Mouse (Mus musculus): ENCODE results near the gene Hemk1. TPM values are rescaled to one million over a fixed set of nuclear protein-coding genes. Genes with fewer than 3 reads are reported as not detected.

Hemk1 gene
- polyA plus RNA-seq, 1 experiment = 22.0 TPM

- Histone ChIP-seq H3K4me3 (ENCODE audit: control insufficient read depth, low read depth, low read length) (no peak overlapping the region), H3K36me3 (ENCODE audit: control insufficient read depth, insufficient read depth, low read length) (no peaks in the 10 kb centered on the region), H3K4me1 (ENCODE audit: control insufficient read depth, insufficient read depth, low read length) (peaks cover 15% of the 10 kb centered on the region), H3K27ac (ENCODE audit: control insufficient read depth, insufficient read depth, low read depth, low read length) (no peak overlapping the region), H3K27me3 (ENCODE audit: control insufficient read depth, insufficient read depth, low read length) (no peaks in the 10 kb centered on the region)
- TF ChIP-seq POLR2A (IDR thresholded peaks at IDR 0.05; ENCODE audit: control insufficient read depth, low read depth, low read length) = no peak
- TF ChIP-seq CTCF (IDR thresholded peaks at IDR 0.05; ENCODE audit: control insufficient read depth, insufficient read depth, insufficient replicate concordance, low read depth, low read length) = peak; percentile 60; the same call in 1 of the 2 replicates
Measured at GRCm38 (mm10) chr9:107294249-107294648, 43.9 kb downstream of the Hemk1 start.

DNA sequence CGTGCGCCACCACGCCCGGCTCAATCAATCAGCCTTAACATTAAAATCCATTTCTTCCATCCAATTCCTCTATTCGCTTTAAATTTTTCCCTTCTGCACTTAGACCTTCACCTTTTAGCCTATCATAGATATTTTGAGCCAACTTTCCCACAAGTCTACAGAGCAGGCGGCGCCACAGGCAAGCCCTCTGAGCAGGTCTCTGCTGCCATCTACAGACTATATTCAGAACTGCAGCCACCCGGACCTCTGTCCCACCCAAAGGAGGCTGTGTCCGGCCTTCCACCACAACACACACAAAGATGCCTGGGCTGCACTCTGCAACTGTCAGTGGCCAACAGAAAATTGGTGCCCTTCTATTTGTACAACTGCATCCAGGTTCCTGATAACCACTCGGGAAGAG, 47.3 kb downstream of the Hemk1 start:
- H3K27me3 ChIP-seq (ENCODE audit: control insufficient read depth, insufficient read depth, low read length) = no peaks in the 10 kb centered on the region
- no peak overlapping the region for H3K4me3 ChIP-seq (ENCODE audit: control insufficient read depth, low read depth, low read length)
- no peak overlapping the region for H3K27ac ChIP-seq (ENCODE audit: control insufficient read depth, insufficient read depth, low read depth, low read length)
- H3K4me1 ChIP-seq (ENCODE audit: control insufficient read depth, insufficient read depth, low read length) = peaks cover 3% of the 10 kb centered on the region; the same call in 1 of the 2 replicates
- no peaks in the 10 kb centered on the region for H3K36me3 ChIP-seq (ENCODE audit: control insufficient read depth, insufficient read depth, low read length)
- TF ChIP-seq POLR2A (IDR thresholded peaks at IDR 0.05; ENCODE audit: control insufficient read depth, low read depth, low read length) (no peak), CTCF (IDR thresholded peaks at IDR 0.05; ENCODE audit: control insufficient read depth, insufficient read depth, insufficient replicate concordance, low read depth, low read length) (peak; percentile 95)

- Histone ChIP-seq H3K27me3 (ENCODE audit: control insufficient read depth, insufficient read depth, low read length) (no peaks in the 10 kb centered on the region), H3K36me3 (ENCODE audit: control insufficient read depth, insufficient read depth, low read length) (no peaks in the 10 kb centered on the region), H3K4me3 (ENCODE audit: control insufficient read depth, low read depth, low read length) (peak within 1 kb of the TSS; percentile 73), H3K4me1 (ENCODE audit: control insufficient read depth, insufficient read depth, low read length) (peaks cover 3% of the 10 kb centered on the region; the same call in 1 of the 2 replicates), H3K27ac (ENCODE audit: control insufficient read depth, insufficient read depth, low read depth, low read length) (no peak within 1 kb of the TSS)
- TF ChIP-seq CTCF (IDR thresholded peaks at IDR 0.05; ENCODE audit: control insufficient read depth, insufficient read depth, insufficient replicate concordance, low read depth, low read length) = no peak
- no peak for TF ChIP-seq POLR2A (IDR thresholded peaks at IDR 0.05; ENCODE audit: control insufficient read depth, low read depth, low read length)
Measured at GRCm38 (mm10) chr9:107289211-107290076, 48.7 kb downstream of the Hemk1 start, which contains the start of gene Mapkapk3. Gene Mapkapk3, minus strand, starts transcription at chr9:107289877.

DNA sequence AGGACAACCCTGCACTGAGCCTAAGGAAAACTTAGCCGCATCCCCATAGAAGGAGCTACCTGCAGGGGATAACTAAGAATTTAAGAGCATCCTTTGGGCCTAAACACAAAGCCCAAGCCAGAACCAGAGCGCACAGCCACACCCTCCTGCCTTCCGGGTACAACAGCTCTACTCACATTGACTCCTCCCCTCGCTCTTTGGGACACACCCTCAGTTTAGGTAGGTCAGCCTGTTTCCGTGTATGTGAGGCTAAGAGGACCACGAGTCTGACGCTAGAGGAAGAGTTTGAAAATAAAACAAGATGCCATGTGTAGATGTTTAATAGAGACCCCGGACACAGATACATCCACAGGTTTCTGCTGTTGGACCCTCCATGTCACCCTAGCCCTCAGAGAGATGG, 49.4 kb downstream of the Hemk1 start:
- Histone ChIP-seq H3K4me1 (ENCODE audit: control insufficient read depth, insufficient read depth, low read length) (peaks cover 3% of the 10 kb centered on the region; the same call in 1 of the 2 replicates), H3K36me3 (ENCODE audit: control insufficient read depth, insufficient read depth, low read length) (no peaks in the 10 kb centered on the region), H3K27me3 (ENCODE audit: control insufficient read depth, insufficient read depth, low read length) (no peaks in the 10 kb centered on the region), H3K4me3 (ENCODE audit: control insufficient read depth, low read depth, low read length) (peak overlapping the region; percentile 73), H3K27ac (ENCODE audit: control insufficient read depth, insufficient read depth, low read depth, low read length) (no peak overlapping the region)
- TF ChIP-seq CTCF (IDR thresholded peaks at IDR 0.05; ENCODE audit: control insufficient read depth, insufficient read depth, insufficient replicate concordance, low read depth, low read length) = no peak
- TF ChIP-seq POLR2A (IDR thresholded peaks at IDR 0.05; ENCODE audit: control insufficient read depth, low read depth, low read length) = no peak

DNA sequence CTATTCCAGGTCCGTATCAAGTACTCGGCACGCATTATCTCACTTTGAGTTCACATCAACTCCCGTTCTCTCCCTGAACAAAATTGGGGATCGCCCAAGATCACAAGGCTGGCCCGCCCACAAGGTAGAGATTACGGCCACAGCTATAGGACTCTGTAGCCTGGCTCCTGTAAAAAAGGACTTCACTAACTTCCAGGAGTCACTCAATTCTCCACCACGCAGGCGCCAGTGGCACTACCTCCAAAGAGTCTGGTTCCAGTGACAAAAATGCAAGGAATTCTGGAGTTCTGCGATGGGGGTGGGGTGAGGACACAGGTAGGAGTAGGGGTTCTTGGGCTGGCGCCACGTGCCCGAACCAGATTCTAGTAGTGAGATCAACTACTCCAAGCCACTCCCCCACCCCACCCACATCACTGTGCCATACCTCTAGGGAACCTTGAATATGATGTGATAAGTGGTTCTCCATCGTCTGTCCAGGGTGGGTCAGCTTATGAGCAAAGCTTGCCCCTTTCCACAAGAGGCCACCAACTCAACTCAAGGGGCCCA, 50.0 kb downstream of the Hemk1 start:
- no peaks in the 10 kb centered on the region for H3K36me3 ChIP-seq (ENCODE audit: control insufficient read depth, insufficient read depth, low read length)
- H3K4me3 ChIP-seq (ENCODE audit: control insufficient read depth, low read depth, low read length) = no peak overlapping the region
- H3K4me1 ChIP-seq (ENCODE audit: control insufficient read depth, insufficient read depth, low read length) = peaks cover 3% of the 10 kb centered on the region; the same call in 1 of the 2 replicates
- no peaks in the 10 kb centered on the region for H3K27me3 ChIP-seq (ENCODE audit: control insufficient read depth, insufficient read depth, low read length)
- TF ChIP-seq CTCF (IDR thresholded peaks at IDR 0.05; ENCODE audit: control insufficient read depth, insufficient read depth, insufficient replicate concordance, low read depth, low read length) (no peak), POLR2A (IDR thresholded peaks at IDR 0.05; ENCODE audit: control insufficient read depth, low read depth, low read length) (no peak)
- no peak overlapping the region for H3K27ac ChIP-seq (ENCODE audit: control insufficient read depth, insufficient read depth, low read depth, low read length)

DNA sequence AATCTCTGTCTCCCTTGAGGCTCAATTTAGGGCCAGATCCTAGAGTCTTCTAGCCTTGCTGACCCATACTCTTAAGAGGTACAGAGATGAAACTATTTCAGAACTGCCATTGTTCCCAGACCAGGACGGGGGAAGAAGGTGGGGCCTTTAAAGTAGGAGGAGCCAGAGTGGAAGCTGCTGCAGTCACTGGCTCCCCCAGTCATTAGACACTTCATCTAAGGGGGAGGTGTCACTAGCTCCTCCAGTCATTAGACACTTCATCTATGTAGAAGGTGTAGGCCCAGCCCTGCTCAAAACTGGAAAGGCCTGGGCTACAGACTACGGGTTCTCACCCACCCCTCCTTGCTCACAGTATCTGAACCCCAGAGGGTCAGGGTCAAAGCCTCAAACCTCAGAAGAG, 50.9 kb downstream of the Hemk1 start:
- Histone ChIP-seq H3K36me3 (ENCODE audit: control insufficient read depth, insufficient read depth, low read length) (no peaks in the 10 kb centered on the region), H3K27ac (ENCODE audit: control insufficient read depth, insufficient read depth, low read depth, low read length) (no peak overlapping the region), H3K4me1 (ENCODE audit: control insufficient read depth, insufficient read depth, low read length) (peaks cover 3% of the 10 kb centered on the region; the same call in 1 of the 2 replicates), H3K27me3 (ENCODE audit: control insufficient read depth, insufficient read depth, low read length) (no peaks in the 10 kb centered on the region), H3K4me3 (ENCODE audit: control insufficient read depth, low read depth, low read length) (no peak overlapping the region)
- no peak for TF ChIP-seq CTCF (IDR thresholded peaks at IDR 0.05; ENCODE audit: control insufficient read depth, insufficient read depth, insufficient replicate concordance, low read depth, low read length)
- no peak for TF ChIP-seq POLR2A (IDR thresholded peaks at IDR 0.05; ENCODE audit: control insufficient read depth, low read depth, low read length)

- no peak overlapping the region for H3K27ac ChIP-seq (ENCODE audit: control insufficient read depth, insufficient read depth, low read depth, low read length)
- no peak overlapping the region for H3K4me3 ChIP-seq (ENCODE audit: control insufficient read depth, low read depth, low read length)
- no peaks in the 10 kb centered on the region for H3K27me3 ChIP-seq (ENCODE audit: control insufficient read depth, insufficient read depth, low read length)
- peaks cover 3% of the 10 kb centered on the region for H3K4me1 ChIP-seq (ENCODE audit: control insufficient read depth, insufficient read depth, low read length)
- TF ChIP-seq POLR2A (IDR thresholded peaks at IDR 0.05; ENCODE audit: control insufficient read depth, low read depth, low read length) (no peak), CTCF (IDR thresholded peaks at IDR 0.05; ENCODE audit: control insufficient read depth, insufficient read depth, insufficient replicate concordance, low read depth, low read length) (no peak)
- H3K36me3 ChIP-seq (ENCODE audit: control insufficient read depth, insufficient read depth, low read length) = no peaks in the 10 kb centered on the region
Measured at GRCm38 (mm10) chr9:107285009-107285408, 53.1 kb downstream of the Hemk1 start.

Measured in testis, adult 2 months (tissue).